Mouse (Mus musculus): ENCODE results near the gene AI467606. TPM values are rescaled to one million over a fixed set of nuclear protein-coding genes. Genes with fewer than 3 reads are reported as not detected.

The AI467606 gene
- total and polyA plus RNA-seq, 3 experiments, result 51.1 to 101 (median 79.4) TPM

DNA sequence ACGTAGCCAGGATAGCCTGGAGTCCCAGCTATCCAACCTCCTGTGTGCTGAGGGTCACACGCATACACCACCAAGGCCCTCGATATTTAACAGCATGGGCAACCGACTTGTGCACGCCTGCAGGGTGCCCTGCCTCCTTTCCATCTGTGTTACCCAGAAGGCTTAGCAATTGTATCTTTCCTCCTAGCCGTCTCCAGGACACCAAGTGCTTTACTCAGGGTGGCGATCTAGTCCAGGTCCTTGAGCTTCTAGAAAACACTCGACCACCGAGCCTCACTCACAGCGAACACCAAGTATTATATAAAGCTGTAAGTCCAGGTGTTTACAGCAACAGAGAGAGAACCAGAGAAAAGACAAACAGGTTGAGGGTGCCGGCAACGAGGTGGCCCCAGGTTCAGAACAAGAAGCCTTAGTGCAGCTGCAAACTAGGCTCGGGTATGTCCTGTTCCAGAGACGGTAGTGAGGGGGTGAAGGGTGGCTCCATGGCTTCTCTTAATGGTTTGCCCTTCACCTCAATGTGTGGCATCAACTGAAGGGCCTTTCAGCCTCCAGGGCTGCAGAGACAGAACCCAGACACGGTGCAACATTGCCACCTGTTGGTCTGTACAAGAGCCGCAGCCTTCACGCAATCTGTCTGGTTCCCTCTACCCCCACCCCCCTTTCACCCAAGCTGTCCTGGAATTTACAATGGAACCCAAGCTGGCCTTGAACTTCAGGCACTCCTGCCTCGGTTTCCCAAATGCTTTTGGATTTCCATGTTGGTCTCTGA is 19.3 kb downstream of the AI467606 start:
- Histone ChIP-seq H3K36me3 (ENCODE audit: control insufficient read depth in 1 of 2, insufficient read depth in 2 of 2, low read length in 2 of 2) (peaks cover 0 to 17% of the 10 kb centered on the region in 2 experiments; a peak in 2 of 4 replicates), H3K4me3 (ENCODE audit: control insufficient read depth in 1 of 2, insufficient read depth in 1 of 2, low read depth in 2 of 2, low read length in 2 of 2) (no peak overlapping the region), H3K27me3 (ENCODE audit: control insufficient read depth in 1 of 2, insufficient read depth in 2 of 2, low read length in 2 of 2) (no peaks in the 10 kb centered on the region), H3K4me1 (ENCODE audit: control insufficient read depth in 1 of 2, insufficient read depth in 2 of 2, low read length in 2 of 2) (peaks cover 2 to 23% of the 10 kb centered on the region in 2 experiments; a peak in 3 of 4 replicates), H3K9me3 (replicated peaks; ENCODE audit: insufficient read depth, low read length) (no peaks in the 10 kb centered on the region), H3K9ac (ENCODE audit: control insufficient read depth, low read depth, low read length, poor library complexity, severe bottlenecking) (no peak overlapping the region), H3K79me2 (ENCODE audit: control insufficient read depth, insufficient read depth, low read length, poor library complexity) (no peaks in the 10 kb centered on the region), H3K27ac (ENCODE audit: control insufficient read depth, low read depth, low read length) (no peak overlapping the region)
- peak; percentile 81 for DNase-seq (ENCODE audit: low read depth, low spot score)
- TF ChIP-seq RAD21 (IDR thresholded peaks at IDR 0.05; ENCODE audit: low read depth, low read length) (peak; percentile 96), SMC3 (IDR thresholded peaks at IDR 0.05; ENCODE audit: low read depth, low read length) (peak; percentile 80), ZC3H11A (IDR thresholded peaks at IDR 0.05; ENCODE audit: low read depth, low read length) (peak; percentile 81), ETS1 (IDR thresholded peaks at IDR 0.05; ENCODE audit: low read depth, low read length) (no peak), MAZ (IDR thresholded peaks at IDR 0.05; ENCODE audit: low read depth, low read length) (0 out of 2 replicates have a peak, but pooled peaks have one; percentile 32), CTCF (IDR thresholded peaks at IDR 0.05 in 2 of 3, conservative IDR thresholded peaks at IDR 0.05 in 1 of 3; ENCODE audit: control insufficient read depth in 1 of 3, insufficient read depth in 1 of 3, low read depth in 2 of 3, low read length in 3 of 3, poor library complexity in 1 of 3, severe bottlenecking in 1 of 3) (peak; percentile 86 to 95 (median 93)), MYB (IDR thresholded peaks at IDR 0.05; ENCODE audit: low read depth, low read length) (no peak)

DNA sequence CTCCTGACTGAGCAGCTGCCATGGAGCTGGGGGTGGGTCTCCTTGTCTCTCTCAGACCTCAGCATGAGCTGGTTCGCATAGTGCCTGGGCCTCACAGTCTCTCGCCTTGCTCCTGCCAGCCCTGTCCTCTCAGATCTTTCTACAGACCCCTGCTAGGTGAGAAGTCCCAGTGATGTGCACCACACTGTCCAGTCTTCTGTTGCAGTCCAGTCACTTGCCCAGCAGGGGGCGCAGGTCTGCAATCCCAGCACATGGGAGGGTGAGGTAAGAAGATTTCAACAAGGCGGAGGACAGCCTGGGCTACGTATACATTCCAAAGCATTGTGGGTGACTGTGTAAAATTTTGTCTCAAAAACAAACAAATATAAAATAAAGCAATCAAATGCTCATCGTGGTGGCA is 20.3 kb downstream of the AI467606 start:
- DNase-seq (ENCODE audit: low read depth, low spot score), result peak; percentile 90
- Histone ChIP-seq H3K4me1 (ENCODE audit: control insufficient read depth in 1 of 2, insufficient read depth in 2 of 2, low read length in 2 of 2) (peaks cover 2 to 23% of the 10 kb centered on the region in 2 experiments; a peak in 3 of 4 replicates), H3K36me3 (ENCODE audit: control insufficient read depth in 1 of 2, insufficient read depth in 2 of 2, low read length in 2 of 2) (peaks cover 0 to 17% of the 10 kb centered on the region in 2 experiments; a peak in 2 of 4 replicates)

More for the DNA sequence above, 20.3 kb downstream of the AI467606 start:
- H3K27me3 ChIP-seq (ENCODE audit: control insufficient read depth in 1 of 2, insufficient read depth in 2 of 2, low read length in 2 of 2), result no peaks in the 10 kb centered on the region
- no peaks in the 10 kb centered on the region for H3K9me3 ChIP-seq (replicated peaks; ENCODE audit: insufficient read depth, low read length)
- H3K27ac ChIP-seq (ENCODE audit: control insufficient read depth, low read depth, low read length), result no peak overlapping the region
- no peak overlapping the region for H3K9ac ChIP-seq (ENCODE audit: control insufficient read depth, low read depth, low read length, poor library complexity, severe bottlenecking)
- TF ChIP-seq SIN3A (IDR thresholded peaks at IDR 0.05; ENCODE audit: low read length) (peak; percentile 40; the same call in 1 of the 2 replicates), ZC3H11A (IDR thresholded peaks at IDR 0.05; ENCODE audit: low read depth, low read length) (peak; percentile 68), E2F4 (IDR thresholded peaks at IDR 0.05; ENCODE audit: borderline replicate concordance, low read depth, low read length) (no peak), ZNF384 (IDR thresholded peaks at IDR 0.05; ENCODE audit: low read depth, low read length) (no peak), MXI1 (IDR thresholded peaks at IDR 0.05; ENCODE audit: low read depth, low read length) (peak; percentile 67; the same call in 1 of the 2 replicates), MAX (IDR thresholded peaks at IDR 0.05; ENCODE audit: low read length) (peak; percentile 65; the same call in 1 of the 2 replicates), ELF1 (IDR thresholded peaks at IDR 0.05; ENCODE audit: low read depth, low read length) (no peak), POLR2AphosphoS5 (IDR thresholded peaks at IDR 0.05; ENCODE audit: borderline replicate concordance, low read depth, low read length) (no peak), RAD21 (IDR thresholded peaks at IDR 0.05; ENCODE audit: low read depth, low read length) (peak; percentile 68), MAZ (IDR thresholded peaks at IDR 0.05; ENCODE audit: low read depth, low read length) (peak; percentile 70; the same call in 1 of the 2 replicates), MEF2A (IDR thresholded peaks at IDR 0.05; ENCODE audit: extremely low read depth, insufficient replicate concordance, low read depth, low read length, poor library complexity, severe bottlenecking) (no peak), SMC3 (IDR thresholded peaks at IDR 0.05; ENCODE audit: low read depth, low read length) (peak; percentile 87), RCOR1 (IDR thresholded peaks at IDR 0.05; ENCODE audit: low read depth, low read length) (no peak), MYC (IDR thresholded peaks at IDR 0.05; ENCODE audit: low read depth, low read length) (peak; percentile 88), CTCF (IDR thresholded peaks at IDR 0.05 in 2 of 3, conservative IDR thresholded peaks at IDR 0.05 in 1 of 3; ENCODE audit: control insufficient read depth in 1 of 3, insufficient read depth in 1 of 3, low read depth in 2 of 3, low read length in 3 of 3, poor library complexity in 1 of 3, severe bottlenecking in 1 of 3) (peak; percentile 85 to 96 (median 95))
- no peak overlapping the region for H3K4me3 ChIP-seq (ENCODE audit: control insufficient read depth in 1 of 2, insufficient read depth in 1 of 2, low read depth in 2 of 2, low read length in 2 of 2)
- no peaks in the 10 kb centered on the region for H3K79me2 ChIP-seq (ENCODE audit: control insufficient read depth, insufficient read depth, low read length, poor library complexity)

Data from MEL (cell line).